Mouse (Mus musculus) kidney, embryonic 14.5 days (tissue): Measurements from ENCODE around the gene Etfrf1. TPM values are rescaled to one million over a fixed set of nuclear protein-coding genes. Genes with fewer than 3 reads are reported as not detected.

Experiments
- ATAC-seq: fragments of 200-750 bp; cut with Nextera tagmentation; 2 replicates; pipeline ENCODE4 v1.8.0; 2017; ENCODE audit warnings: moderate number of reproducible peaks, mild to moderate bottlenecking, moderate TSS enrichment, moderate library complexity; ENCODE audit not compliant: low FRiP score, low TSS enrichment
- H3K27ac ChIP-seq: fragments of 300-500 bp; sonication (generic); 2 replicates; pipeline ENCODE4 v1.5.1; 2014; ENCODE audit warnings: low read depth, mild to moderate bottlenecking, low read length, moderate library complexity, mixed read lengths
- H3K27me3 ChIP-seq: fragments of 300-500 bp; sonication (generic); 2 replicates; pipeline ENCODE4 v1.6.1; 2014; ENCODE audit warnings: mild to moderate bottlenecking, low read length; ENCODE audit not compliant: control insufficient read depth, insufficient read depth
- H3K36me3 ChIP-seq: fragments of 300-500 bp; sonication (generic); 2 replicates; pipeline ENCODE4 v1.6.1; 2014; ENCODE audit warnings: low read length, mixed read lengths; ENCODE audit not compliant: control insufficient read depth, insufficient read depth
- H3K4me1 ChIP-seq: fragments of 300-500 bp; sonication (generic); 2 replicates; pipeline ENCODE4 v1.6.1; 2014; ENCODE audit warnings: low read length, mixed read lengths; ENCODE audit not compliant: control insufficient read depth, insufficient read depth
- H3K4me2 ChIP-seq: fragments of 300-500 bp; sonication (generic); replicated peaks from 2 replicates; pipeline ENCODE4 v1.6.1; 2014; ENCODE audit warnings: low read depth, mild to moderate bottlenecking, low read length
- H3K4me3 ChIP-seq: fragments of 300-500 bp; sonication (generic); 2 replicates; pipeline ENCODE4 v1.5.1; 2014; ENCODE audit warnings: mild to moderate bottlenecking, low read length
- H3K9ac ChIP-seq: fragments of 300-500 bp; sonication (generic); 2 replicates; pipeline ENCODE4 v1.6.1; 2014; ENCODE audit warnings: low read depth, mild to moderate bottlenecking, low read length, moderate library complexity
- H3K9me3 ChIP-seq: fragments of 300-500 bp; sonication (generic); 2 replicates; pipeline ENCODE4 v1.6.1; 2016; ENCODE audit warnings: low read length; ENCODE audit not compliant: control insufficient read depth
- WGBS: fragments of 180-500 bp; shearing (Covaris S2); extraction: QIAGEN DNeasy Blood & Tissue Kit; methylation state at CpG from one replicate; pipeline ENCODE4 v1.1.7; 2014; 5-methylcytosine and 5-hydroxymethylcytosine counted together
- polyA plus RNA-seq: library from polyadenylated mRNA; unstranded; fragments of >200 nt; fragmentation: Nextera tagmentation; extraction: Ambion mirVana; gene quantifications from 2 replicates; pipeline ENCODE4 v1.2.1, GENCODE M21; 2014

Etfrf1 gene
- polyA plus RNA-seq, 1 experiment from 2014 or later = 39.2 TPM

DNA sequence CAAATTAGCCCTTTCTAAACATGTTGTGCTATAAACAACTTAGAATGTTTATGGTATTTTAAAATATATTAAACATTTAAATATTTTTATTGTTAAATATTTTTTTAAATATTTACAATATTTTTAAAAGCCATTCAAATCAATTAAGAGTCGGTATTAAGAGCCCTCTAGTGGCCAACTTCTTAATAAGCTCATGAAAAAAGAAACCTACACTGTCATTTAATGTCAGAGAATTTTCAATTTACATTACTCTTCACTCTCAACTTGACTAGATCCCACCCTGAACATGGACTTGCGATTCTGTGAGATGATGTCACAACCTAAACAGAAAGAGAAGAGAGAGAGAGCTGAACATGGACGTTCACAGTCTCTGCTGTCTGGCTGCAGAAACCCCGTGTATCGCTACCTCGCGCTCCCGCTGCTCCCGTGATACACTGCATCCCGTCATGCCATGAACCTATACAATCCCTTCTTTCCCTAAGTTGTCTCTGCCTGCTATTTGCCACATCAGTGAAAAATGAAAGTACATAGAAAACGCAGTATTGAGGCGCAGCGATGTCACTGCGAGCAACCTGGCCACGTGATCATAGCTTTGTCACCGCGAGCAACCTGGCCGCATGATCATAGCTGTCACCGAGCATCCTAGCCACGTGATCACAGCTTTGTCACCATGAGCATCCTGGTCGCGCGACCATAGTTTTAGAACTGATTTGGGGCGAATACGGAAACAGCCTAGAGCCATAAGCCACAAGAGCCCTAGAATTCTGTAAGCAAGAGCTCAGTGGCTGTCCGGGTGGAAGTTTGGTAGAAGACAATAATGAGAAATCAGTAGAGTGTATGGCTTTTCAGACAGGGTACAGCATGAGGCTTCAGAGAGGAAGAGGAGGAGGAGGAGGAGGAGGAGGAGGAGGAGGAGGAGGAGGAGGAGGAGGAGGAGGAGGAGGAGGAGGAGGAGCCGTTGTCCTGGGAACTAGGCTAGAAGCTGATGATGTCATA lies 23.5 kb upstream of the Etfrf1 start:
- Histone ChIP-seq H3K4me1 (no peaks in the 10 kb centered on the region), H3K27me3 (no peaks in the 10 kb centered on the region), H3K9ac (no peak overlapping the region), H3K36me3 (no peaks in the 10 kb centered on the region), H3K9me3 (no peaks in the 10 kb centered on the region), H3K4me2 (peak overlapping the region; percentile 42), H3K27ac (no peak overlapping the region), H3K4me3 (peak overlapping the region; percentile 26)
- ATAC-seq = peak; percentile 39; the same call in 1 of the 2 replicates
- 52% methylated on average over 27 of the region's 27 CpGs for WGBS

DNA sequence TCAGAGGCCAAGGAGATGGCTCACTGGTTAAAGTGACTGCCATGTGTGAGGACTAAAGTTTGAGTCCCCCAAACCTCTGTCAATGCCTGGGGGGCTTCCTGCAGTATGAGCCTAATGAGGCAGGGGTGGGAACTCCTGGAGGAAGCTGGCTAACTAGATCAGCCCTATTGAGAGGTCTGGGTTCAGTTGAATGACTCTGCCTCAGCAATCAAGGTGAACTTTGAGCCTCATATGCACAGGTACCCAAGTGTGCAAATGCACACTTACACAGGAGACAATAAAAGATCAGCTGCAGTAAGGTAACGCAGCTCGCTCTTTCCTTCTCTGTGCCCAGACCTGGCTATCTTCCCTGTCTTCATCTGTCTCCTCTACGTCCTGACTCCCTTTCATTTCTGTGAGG lies 17.9 kb upstream of the Etfrf1 start:
- Histone ChIP-seq H3K36me3 (no peaks in the 10 kb centered on the region), H3K4me1 (no peaks in the 10 kb centered on the region), H3K4me3 (no peak overlapping the region), H3K9me3 (no peaks in the 10 kb centered on the region), H3K27me3 (no peaks in the 10 kb centered on the region), H3K4me2 (no peak overlapping the region), H3K9ac (no peak overlapping the region), H3K27ac (no peak overlapping the region)
- 85% methylated on average over 3 of the region's 3 CpGs for WGBS
- no peak for ATAC-seq

DNA sequence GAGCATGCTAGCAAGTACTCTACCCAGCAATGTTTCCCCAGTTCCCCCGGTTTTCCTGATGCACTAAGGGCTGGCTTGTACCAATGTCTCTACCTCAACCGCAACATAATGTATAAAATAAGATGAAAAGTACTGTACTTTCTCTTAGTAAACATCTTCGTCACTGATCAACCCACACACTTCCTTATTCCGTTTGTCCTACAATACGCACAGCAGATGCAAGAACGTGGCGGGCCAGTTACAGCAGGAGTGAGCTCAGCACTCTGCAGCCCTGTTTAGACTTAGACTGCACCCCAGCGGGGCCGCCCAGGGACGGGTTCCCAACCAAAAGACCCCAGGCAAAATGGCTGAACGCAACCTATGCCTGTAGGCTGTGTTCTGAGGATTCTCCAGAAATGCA lies 17.5 kb upstream of the Etfrf1 start:
- WGBS = 85% methylated on average over 11 of the region's 11 CpGs
- Histone ChIP-seq H3K27me3 (no peaks in the 10 kb centered on the region), H3K4me1 (no peaks in the 10 kb centered on the region), H3K4me3 (no peak overlapping the region), H3K4me2 (no peak overlapping the region), H3K36me3 (no peaks in the 10 kb centered on the region), H3K27ac (no peak overlapping the region), H3K9me3 (no peaks in the 10 kb centered on the region), H3K9ac (no peak overlapping the region)
- no peak for ATAC-seq

DNA sequence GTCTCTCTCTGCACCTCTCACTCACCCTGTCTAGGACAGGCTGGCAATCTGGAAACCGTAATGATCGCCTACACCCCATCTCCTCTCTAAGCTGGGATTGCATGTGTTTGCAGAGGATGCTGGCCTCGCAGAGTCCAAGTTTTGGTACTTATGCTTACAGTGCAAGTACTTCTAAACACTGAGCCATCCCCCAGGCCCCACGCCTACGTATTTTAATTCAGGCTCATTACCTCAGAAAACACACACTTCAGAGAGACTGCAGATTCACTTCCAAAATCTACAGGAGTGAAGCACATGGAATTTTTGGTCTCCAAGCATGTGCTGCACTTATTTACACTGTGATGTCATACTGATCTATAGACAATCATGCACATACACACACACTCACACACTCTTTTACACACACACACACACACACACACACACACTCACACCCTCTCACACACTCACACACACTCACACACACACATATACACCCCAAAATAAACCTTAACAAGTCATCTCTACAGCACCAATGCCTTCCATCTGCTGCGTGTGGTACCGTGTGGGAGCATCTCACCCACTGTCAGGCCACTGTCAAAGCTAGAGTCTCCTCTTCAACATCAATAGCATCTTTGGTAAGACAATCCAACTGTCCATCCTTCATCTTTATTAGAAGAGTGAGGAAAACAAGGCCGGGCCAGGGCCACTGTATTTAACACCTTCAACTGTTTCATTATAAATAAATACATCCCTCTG lies 12.8 kb upstream of the Etfrf1 start:
- no peaks in the 10 kb centered on the region for H3K9me3 ChIP-seq
- whole genome bisulfite sequencing = 88% methylated on average over 8 of the region's 8 CpGs
- no peak overlapping the region for H3K4me2 ChIP-seq
- no peaks in the 10 kb centered on the region for H3K4me1 ChIP-seq
- H3K27ac ChIP-seq = no peak overlapping the region
- H3K27me3 ChIP-seq = no peaks in the 10 kb centered on the region
- no peak overlapping the region for H3K9ac ChIP-seq
- ATAC-seq = no peak
- H3K36me3 ChIP-seq = no peaks in the 10 kb centered on the region
- H3K4me3 ChIP-seq = no peak overlapping the region

DNA sequence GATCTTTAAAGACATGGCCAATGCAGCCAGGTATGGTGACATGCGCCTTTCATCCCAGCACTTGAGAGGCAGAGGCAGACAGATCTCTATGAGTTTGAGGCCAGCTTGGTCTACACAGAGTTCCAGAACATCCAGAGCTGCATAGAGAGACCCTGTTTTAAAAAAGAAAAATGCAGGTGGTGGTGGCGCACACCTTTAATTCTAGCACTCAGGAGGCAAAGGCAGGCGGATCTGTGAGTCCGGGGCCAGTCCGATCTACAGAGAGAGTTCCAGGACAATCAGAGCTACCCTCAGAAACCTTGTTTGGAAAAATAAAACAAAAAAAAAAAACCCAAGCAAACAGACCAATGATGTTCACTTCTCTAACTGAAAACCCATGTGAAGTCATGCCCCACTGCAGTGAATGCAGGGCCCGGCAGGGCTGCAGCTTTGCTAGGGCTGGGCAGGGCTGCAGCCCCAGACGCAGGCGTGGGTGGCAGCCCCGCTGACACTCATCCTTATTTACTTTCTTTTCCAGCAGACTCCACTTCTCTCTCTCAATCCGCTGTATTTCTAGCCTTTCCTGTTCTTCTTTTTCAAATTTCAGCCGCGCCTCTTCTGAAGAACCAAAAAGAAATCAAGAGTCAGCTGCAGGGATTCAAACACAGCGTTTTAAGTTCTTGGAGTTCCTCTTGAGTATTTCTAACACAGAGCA lies 8.4 kb upstream of the Etfrf1 start:
- 74% methylated on average over 13 of the region's 13 CpGs for WGBS
- Histone ChIP-seq H3K4me2 (no peak overlapping the region), H3K36me3 (no peaks in the 10 kb centered on the region), H3K4me3 (no peak overlapping the region), H3K9ac (no peak overlapping the region), H3K9me3 (no peaks in the 10 kb centered on the region), H3K4me1 (no peaks in the 10 kb centered on the region), H3K27me3 (no peaks in the 10 kb centered on the region), H3K27ac (no peak overlapping the region)
- ATAC-seq = no peak

DNA sequence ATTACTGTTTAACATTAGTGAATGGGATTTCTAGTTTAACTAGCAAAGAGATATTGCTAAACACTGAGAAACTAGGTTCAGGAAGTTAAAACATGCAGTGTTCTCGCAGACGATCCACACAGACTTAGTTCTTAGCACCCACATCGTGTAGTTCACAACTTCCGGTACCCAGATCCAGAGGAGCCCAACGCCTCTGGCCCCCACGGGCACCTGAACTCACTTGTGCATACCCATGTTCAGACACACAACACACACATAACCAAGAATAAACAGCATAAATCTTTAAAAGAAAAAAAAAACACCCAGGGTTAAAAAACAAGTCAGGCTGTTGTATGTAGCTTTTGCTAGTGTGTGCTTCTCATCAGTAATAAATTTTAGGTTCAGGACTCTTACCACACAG lies 6.5 kb upstream of the Etfrf1 start:
- Histone ChIP-seq H3K4me2 (no peak overlapping the region), H3K27me3 (no peaks in the 10 kb centered on the region), H3K4me1 (no peaks in the 10 kb centered on the region), H3K9me3 (no peaks in the 10 kb centered on the region), H3K4me3 (no peak overlapping the region), H3K27ac (no peak overlapping the region), H3K36me3 (no peaks in the 10 kb centered on the region), H3K9ac (no peak overlapping the region)
- ATAC-seq = no peak
- 94% methylated on average over 6 of the region's 6 CpGs for WGBS

DNA sequence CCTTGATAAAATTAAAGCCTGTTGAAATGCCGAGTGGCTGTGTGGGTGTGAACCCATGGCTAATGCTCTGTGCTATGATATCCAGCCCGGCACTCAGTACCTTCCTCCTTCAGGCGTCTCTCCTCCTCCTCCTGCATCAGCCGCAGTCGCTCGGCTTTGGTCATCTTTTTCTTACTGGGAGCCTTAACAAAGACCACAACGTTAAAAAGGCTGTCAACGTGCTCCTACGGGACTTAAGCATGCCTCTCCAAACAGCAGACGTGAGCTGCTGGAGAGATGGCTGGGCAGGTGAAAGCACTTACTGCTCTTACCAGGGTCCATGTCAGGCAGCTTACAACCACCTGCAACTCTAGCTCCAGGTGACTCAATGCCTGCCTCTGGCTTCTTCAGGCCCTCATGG lies 5.8 kb upstream of the Etfrf1 start:
- no peaks in the 10 kb centered on the region for H3K27me3 ChIP-seq
- WGBS = 78% methylated on average over 10 of the region's 10 CpGs

DNA sequence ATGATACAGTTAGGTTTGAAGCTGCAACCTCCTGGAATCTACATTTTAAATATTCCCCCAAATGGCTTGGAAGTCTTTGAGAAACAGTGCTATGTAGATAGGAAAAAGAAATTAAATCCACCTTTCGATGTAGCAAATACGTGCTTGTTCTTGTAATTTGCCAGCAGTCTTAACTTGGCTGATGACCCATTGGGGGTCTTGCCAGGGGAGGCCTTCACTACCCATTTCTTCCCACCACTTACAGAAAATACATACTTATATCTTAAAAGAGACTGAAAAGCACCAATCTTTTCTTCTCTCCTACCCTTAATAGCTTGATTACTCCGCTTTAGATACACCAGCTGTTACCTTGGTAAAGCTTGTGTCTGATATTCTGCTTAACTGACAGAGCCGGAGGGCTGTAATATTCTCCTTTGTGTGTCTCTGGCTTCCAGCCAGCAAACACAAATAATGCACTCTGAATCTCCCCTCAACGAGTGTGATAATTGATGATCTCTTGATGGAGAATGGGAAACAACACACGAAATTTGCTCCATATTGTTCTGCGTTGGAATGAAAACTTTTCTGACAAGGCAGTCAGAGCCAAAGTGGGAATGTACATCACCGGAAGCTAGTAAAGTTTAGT lies 766 bp upstream of the Etfrf1 start:
- Histone ChIP-seq H3K27ac (no peak overlapping the region), H3K27me3 (no peaks in the 10 kb centered on the region), H3K4me3 (peak overlapping the region; percentile 44), H3K9me3 (no peaks in the 10 kb centered on the region), H3K4me1 (peaks cover 6% of the 10 kb centered on the region), H3K9ac (peak overlapping the region; percentile 0; the same call in 1 of the 2 replicates), H3K4me2 (peak overlapping the region; percentile 63), H3K36me3 (peaks cover 3% of the 10 kb centered on the region; the same call in 1 of the 2 replicates)
- no peak for ATAC-seq
- WGBS = 36% methylated on average over 8 of the region's 8 CpGs

More for the DNA sequence above, 5.8 kb upstream of the Etfrf1 start:
- Histone ChIP-seq H3K36me3 (no peaks in the 10 kb centered on the region), H3K27ac (no peak overlapping the region), H3K4me1 (no peaks in the 10 kb centered on the region; the same call in 1 of the 2 replicates), H3K4me3 (no peak overlapping the region), H3K4me2 (no peak overlapping the region), H3K9ac (no peak overlapping the region), H3K9me3 (no peaks in the 10 kb centered on the region)
- ATAC-seq = no peak
